Mouse (Mus musculus) adrenal gland, adult 8-10 months (tissue): ENCODE measurements around the gene Fads3. TPM values are rescaled to one million over a fixed set of nuclear protein-coding genes. Genes with fewer than 3 reads are reported as not detected.

ENCODE experiments used
- DNase-seq: peaks from one replicate; pipeline ENCODE4 v3.0.0; 2022
- total RNA-seq, 4 experiments: library from RNA; stranded (reverse); gene quantifications; 2 replicates each; pipeline ENCODE4 v1.2.4; 2022

Gene Fads3
- total RNA-seq, 4 experiments from 2014 or later, result 9.9 to 55.1 (median 22.0) TPM

DNA sequence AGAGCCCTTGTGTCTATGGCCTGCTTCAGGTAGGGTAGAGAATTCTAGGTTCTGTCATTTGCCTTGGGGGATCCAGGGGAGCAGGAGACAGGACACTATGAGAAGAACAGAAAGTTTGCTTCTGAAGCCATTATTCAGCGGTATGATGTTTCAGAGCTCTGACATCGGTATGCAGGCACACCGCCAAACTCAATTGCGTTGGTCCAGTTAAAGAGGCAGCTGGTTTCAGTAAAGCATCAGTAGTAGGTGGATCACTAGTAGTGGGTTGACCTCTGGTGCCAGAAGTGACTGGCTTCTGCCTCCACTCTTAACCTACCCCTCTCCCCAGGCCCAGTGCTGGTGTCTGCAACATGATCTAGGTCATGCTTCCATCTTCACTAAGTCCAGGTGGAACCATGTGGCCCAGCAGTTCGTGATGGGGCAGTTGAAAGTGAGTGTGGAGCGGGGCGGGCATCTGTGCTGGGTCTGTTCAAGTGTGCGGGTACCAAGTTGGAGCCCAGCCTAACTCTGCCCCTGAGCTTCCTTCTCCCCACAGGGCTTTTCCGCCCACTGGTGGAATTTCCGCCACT, 12.4 kb downstream of the Fads3 start:
- DNase-seq, result no peak

GRCm38 (mm10) chr19:10054361-10055075, 13.1 kb downstream of the Fads3 start:
- DNase-seq, result no peak

- no peak for DNase-seq
These were observed 13.9 kb downstream of the Fads3 start for GRCm38 (mm10) chr19:10055261-10055660.

DNA sequence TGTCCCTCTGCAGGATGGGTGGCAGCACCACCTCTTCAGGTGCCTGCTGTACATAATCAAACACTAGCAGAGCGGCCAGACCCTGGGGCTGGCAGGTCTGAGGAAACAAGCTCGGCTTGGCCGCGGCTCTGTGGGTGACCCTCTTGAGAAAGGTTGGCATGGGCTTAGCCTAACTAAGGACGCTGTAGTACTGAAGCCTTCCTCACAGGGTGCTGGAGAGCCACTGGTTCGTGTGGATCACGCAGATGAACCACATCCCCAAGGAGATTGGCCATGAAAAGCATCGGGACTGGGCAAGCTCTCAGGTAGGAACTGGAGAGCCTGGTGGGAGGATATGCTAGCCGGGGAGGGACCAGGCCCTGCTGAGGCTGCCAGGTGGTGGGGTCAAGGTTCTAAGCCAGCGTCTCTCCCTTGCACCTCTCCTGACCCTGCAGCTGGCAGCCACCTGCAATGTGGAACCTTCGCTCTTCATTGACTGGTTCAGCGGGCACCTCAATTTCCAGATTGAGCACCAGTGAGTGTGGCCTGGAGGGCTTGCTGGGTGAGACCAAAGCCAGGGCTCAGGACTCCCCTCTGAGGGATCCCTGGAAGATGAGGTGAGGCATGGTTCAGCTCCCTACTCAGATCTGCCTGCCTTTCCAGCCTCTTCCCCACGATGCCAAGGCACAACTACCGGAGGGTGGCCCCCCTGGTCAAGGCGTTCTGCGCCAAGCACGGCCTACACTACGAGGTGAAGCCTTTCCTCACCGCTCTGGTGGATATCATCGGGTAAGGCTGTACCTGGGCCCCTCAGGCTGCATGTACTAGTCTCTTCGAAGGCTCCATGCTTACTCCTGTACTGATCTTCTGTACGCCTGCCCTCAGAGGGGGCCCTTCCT, 14.7 kb downstream of the Fads3 start:
- DNase-seq, result no peak

DNA sequence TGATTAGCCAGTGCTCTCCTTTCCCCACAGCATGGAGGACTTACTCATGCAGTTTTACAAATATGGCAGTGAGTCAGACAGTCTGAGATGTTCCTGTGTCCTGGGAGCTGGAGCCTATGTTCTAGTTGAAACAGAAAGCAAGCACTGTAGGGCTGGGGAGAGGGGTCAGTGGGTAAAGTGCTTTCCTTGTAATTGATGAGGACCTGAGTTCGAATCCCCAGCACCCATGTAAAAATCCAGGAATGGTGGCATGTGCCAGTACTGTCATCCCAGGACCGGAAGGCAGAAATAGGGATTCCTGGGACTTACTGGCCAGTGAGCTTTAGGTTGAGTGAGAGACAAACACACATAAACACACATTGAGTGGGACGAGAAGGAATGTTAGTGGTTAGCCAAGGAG, 15.3 kb downstream of the Fads3 start:
- DNase-seq, result no peak

- DNase-seq, result no peak
These were observed 16.4 kb downstream of the Fads3 start for GRCm38 (mm10) chr19:10057486-10058351.

DNA sequence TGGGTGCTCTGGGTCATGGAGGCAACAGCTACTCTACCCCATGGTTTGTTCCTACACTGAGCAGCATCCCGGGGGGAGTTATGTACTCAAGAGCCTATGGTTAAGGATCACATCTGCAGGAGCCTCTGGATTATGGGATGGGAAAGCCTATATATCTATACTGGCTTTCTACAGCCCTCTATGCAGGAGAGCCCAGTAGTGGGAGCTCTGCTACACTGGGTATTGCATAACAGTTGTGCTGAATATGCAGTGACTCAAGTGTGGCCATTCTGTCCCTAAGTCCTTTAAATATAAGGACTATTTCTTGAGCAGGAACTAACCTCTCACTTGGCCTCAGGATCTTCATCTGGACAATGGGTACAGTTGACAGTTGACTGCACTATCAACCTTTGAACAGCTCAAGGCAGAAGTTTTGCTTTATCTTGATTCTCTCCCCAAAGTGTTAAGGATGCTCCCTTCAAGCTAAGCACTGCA, 17.0 kb downstream of the Fads3 start:
- no peak for DNase-seq

GRCm38 (mm10) chr19:10058876-10059427, 17.6 kb downstream of the Fads3 start:
- DNase-seq, result no peak

DNA sequence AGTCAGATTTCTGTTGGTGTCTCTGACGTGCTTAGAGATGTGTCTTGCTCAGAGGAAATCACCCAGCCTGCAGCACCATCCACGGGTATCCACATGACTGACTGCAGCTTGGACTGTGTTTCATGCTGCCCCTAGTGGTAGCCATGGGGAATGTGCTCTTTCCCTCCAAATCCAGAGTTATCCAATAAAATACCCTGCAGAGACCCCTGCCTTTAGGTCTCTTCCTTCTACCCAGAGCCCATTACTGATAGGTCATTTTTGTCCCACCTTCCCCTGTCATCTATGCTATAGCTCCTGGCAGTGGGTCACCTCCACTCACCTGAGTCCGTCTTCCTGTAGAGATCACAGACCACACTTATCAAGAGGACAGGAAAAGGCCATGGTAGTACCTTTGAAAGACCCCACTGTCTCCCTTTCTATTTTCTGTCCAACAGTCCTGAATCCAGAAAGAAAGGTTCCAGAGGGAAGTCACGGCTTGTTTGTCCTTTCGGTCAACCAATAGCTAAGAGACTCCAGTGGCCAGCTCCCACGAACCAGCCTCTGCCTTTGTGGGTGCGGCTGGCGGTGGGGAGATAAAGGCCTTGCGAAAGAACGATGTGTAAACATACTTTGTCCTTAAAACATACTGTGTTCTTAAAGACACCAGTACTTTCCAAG, 18.7 kb downstream of the Fads3 start:
- no peak for DNase-seq

DNA sequence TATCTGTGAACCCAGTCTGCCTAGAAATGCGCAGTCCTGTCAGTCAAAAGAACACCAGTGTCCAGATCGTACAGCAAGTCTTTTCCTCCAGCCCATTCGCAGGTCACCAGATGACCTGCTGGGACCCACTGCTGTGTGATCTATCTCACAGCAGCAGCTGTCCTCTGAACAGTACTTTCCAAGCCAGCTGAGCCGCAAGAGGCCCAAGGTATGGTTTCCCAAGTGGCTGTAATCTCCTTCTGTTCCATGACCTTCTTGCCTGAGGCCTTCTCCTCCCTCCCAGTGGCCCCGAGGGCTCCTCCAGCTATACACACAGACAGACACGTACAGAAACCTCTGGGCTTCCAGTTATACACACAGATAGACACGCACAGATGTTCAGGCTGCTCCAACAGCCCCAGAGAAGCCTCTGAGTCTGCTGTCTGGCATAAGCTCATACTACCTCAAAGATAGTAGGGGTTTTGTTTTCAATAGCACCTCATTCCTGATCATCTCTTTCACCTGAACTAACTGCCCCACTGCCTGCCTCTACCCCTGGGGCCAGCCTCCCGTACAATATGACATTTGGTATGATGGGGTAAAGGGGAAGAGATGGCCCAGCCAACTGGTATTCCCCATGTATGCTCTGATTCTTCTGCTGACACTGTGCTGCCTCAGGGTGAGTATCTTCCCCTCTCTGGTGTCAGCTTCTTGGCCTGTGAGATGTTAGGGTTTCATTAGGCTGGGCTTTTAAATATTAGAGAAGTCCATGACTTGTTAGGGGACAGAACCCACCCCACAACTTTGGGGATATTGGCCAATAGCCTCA, 19.6 kb downstream of the Fads3 start:
- DNase-seq, result no peak

GRCm38 (mm10) chr19:10061624-10062023, 20.3 kb downstream of the Fads3 start:
- no peak for DNase-seq

DNA sequence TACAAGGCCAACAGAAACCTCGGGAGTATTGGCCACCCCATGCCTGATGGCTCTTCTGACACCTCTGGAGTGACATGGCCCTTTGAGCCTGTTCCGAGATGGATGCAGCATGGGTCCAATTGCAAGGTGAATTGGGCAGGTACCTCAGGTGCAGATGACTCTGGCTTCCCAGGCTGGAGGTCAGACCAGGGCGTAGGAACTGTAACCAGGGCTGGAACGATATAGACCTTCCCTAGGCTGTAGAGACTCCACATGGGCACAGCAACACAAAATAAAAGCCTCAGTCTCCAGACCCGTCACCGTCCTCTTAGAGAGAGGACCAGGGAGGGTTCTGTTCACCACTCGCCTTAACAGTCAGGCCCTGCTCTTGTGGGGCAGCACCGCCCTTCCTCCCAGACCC, 20.9 kb downstream of the Fads3 start:
- DNase-seq, result no peak

DNA sequence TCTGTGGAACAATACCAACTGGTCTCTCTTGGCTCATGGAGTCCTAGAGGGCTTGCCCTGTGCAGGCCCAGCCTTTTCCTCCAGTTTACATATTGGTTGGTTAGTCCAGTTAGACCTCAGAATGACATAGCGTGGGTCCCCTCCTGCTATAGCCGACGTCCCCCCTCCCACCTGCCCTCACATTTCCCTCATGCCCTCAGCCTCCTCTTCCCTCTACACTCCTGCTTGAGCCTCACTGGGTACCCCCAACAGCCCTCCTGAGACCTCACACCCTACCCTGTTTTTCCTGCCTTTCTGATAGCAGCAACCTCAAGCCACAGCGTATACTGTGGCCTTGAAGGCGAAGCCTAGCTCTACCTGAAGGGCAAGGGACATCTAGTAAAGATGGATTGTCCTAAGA, 21.5 kb downstream of the Fads3 start:
- no peak for DNase-seq

GRCm38 (mm10) chr19:10064173-10065012, 23.0 kb downstream of the Fads3 start:
- no peak for DNase-seq

DNA sequence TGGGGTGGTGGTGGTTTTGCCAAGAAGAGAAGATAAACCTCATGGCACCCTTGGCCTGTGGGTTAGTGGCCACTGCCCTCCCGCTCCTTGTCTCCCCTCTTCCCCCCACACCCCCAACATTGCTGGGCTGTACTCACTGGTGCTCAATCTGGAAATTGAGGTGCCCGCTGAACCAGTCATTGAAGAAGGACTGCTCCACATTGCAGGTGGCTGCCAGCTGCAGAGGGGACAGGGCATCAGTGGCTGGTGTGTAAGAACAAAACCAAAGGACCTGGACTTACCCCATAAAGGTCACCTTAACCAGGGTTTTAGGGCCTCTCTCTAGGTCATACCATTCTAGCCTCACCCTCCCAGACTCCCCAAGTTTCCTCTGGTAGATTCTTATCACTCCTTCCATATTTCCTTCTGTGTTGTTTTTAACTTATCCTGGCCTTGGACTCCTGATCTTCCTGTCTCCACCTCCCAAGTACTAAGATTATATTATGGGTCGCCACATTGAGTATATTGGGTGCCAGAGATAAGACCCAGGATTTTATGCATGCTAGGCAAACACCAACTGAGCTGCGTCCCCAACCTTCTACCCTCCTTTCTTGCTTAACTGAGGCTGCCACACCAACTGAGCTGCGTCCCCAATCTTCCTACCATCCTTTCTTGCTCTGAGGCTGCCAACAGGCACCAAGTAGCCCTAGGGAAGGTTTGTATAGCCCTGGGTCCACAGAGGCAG, 24.3 kb downstream of the Fads3 start:
- DNase-seq, result no peak

GRCm38 (mm10) chr19:10066189-10066500, 24.8 kb downstream of the Fads3 start:
- DNase-seq, result no peak

- DNase-seq, result no peak
These were observed 25.1 kb downstream of the Fads3 start for GRCm38 (mm10) chr19:10066502-10066901.

- no peak for DNase-seq
These were observed 26.3 kb downstream of the Fads3 start for GRCm38 (mm10) chr19:10067701-10068100.
